9 mouse cellular contexts compared by ENCODE assay signal in genomic region chr10:123091737-123092136, GRCm38 (mm10). TPM values are rescaled to one million over a fixed set of nuclear protein-coding genes. Genes with fewer than 3 reads are reported as not detected.
A peak's percentile ranks its signal among the peaks of the same experiment; 100 is the strongest.
DNase-seq lines count a peak whose midpoint lies in the region; ATAC-seq and TF ChIP-seq lines count a peak whose summit lies in the region.
"Had no signal": no experiment of that assay in that cellular context is flagged by ENCODE, and none has a peak within 500 bp of the region (broad histone marks: within the 10 kb centered on the region; RNA-seq: fewer than 3 reads in every experiment).

No protein-coding gene starts in this region.

- no peaks in the 10 kb centered on the region for H3K4me1 ChIP-seq in forebrain, embryonic 12.5 days
- no peaks in the 10 kb centered on the region for H3K4me1 ChIP-seq in kidney, embryonic 14.5 days (ENCODE audit: control insufficient read depth, insufficient read depth, low read length)
- H3K4me1 ChIP-seq in lung, adult 2 months (ENCODE audit: control insufficient read depth, insufficient read depth, low read length) = no peaks in the 10 kb centered on the region
- H3K4me1 ChIP-seq: limb, embryonic 12.5 days had no signal

- DNase-seq in gastrocnemius, adult 2 months = peak; percentile 49
- no peak for DNase-seq in gastrocnemius, postnatal 25 days
- DNase-seq in brain, embryonic 14.5 days (ENCODE audit: low read depth) = peak; percentile 81
- DNase-seq in lung, adult 2 months = peak; percentile 40
- peak; percentile 39 for DNase-seq in retina, adult 2 months (ENCODE audit: low read depth, low spot score)

- no peak overlapping the region for H3K4me3 ChIP-seq in gastrocnemius, adult 2 months
- H3K4me3 ChIP-seq in C2C12 (ENCODE audit: insufficient read depth, poor library complexity, severe bottlenecking) = no peak overlapping the region
- no peak overlapping the region for H3K4me3 ChIP-seq in forebrain, embryonic 12.5 days (replicated peaks)
- H3K4me3 ChIP-seq in kidney, embryonic 14.5 days (ENCODE audit: low read length) = no peak overlapping the region
- H3K4me3 ChIP-seq in lung, adult 2 months (replicated peaks; ENCODE audit: extremely low read depth, low read depth, low read length) = no peak overlapping the region
- H3K4me3 ChIP-seq: limb, embryonic 12.5 days had no signal

- H3K27me3 ChIP-seq in C2C12 (ENCODE audit: control insufficient read depth, insufficient read depth, insufficient read length) = no peaks in the 10 kb centered on the region
- H3K27me3 ChIP-seq in forebrain, embryonic 12.5 days = no peaks in the 10 kb centered on the region
- no peaks in the 10 kb centered on the region for H3K27me3 ChIP-seq in kidney, embryonic 14.5 days (ENCODE audit: control insufficient read depth, insufficient read depth, low read length)
- H3K27me3 ChIP-seq: limb, embryonic 12.5 days had no signal

- H3K9ac ChIP-seq in forebrain, embryonic 12.5 days = no peak overlapping the region
- no peak overlapping the region for H3K9ac ChIP-seq in kidney, embryonic 14.5 days (ENCODE audit: low read depth, low read length)
- H3K9ac ChIP-seq: limb, embryonic 12.5 days had no signal

- no peak overlapping the region for H3ac ChIP-seq in C2C12 (ENCODE audit: control insufficient read depth, insufficient read length, low read depth)

- no peaks in the 10 kb centered on the region for H3K36me3 ChIP-seq in C2C12 (ENCODE audit: control insufficient read depth, insufficient read depth)
- no peaks in the 10 kb centered on the region for H3K36me3 ChIP-seq in forebrain, embryonic 12.5 days (replicated peaks)
- H3K36me3 ChIP-seq in kidney, embryonic 14.5 days (ENCODE audit: control insufficient read depth, insufficient read depth, low read length) = no peaks in the 10 kb centered on the region
- H3K36me3 ChIP-seq: limb, embryonic 12.5 days had no signal

- H3K9me3 ChIP-seq in forebrain, embryonic 12.5 days = no peaks in the 10 kb centered on the region
- no peaks in the 10 kb centered on the region for H3K9me3 ChIP-seq in kidney, embryonic 14.5 days (ENCODE audit: control insufficient read depth, low read length)
- H3K9me3 ChIP-seq: limb, embryonic 12.5 days had no signal

- 38% methylated on average over 5 of the region's 5 CpGs for WGBS in forebrain, embryonic 12.5 days
- 30% methylated on average over 5 of the region's 5 CpGs for WGBS in kidney, embryonic 14.5 days
- 26% methylated on average over 5 of the region's 5 CpGs for WGBS in lung, adult 2 months

- peak; percentile 70 for ATAC-seq in forebrain, embryonic 12.5 days (ENCODE audit: low FRiP score)
- ATAC-seq in kidney, embryonic 14.5 days (ENCODE audit: low FRiP score, low TSS enrichment) = peak; percentile 76; the same call in 1 of the 2 replicates

- H3K79me3 ChIP-seq in C2C12 (ENCODE audit: low read depth) = no peaks in the 10 kb centered on the region

- TF ChIP-seq CTCF in gastrocnemius, adult 2 months (IDR thresholded peaks at IDR 0.05) = peak; percentile 73
- TF ChIP-seq CTCF in C2C12 (IDR thresholded peaks at IDR 0.05; ENCODE audit: control insufficient read depth, insufficient read depth, insufficient read length) = peak; percentile 20
- TF ChIP-seq CTCF in brain, embryonic 14.5 days (IDR thresholded peaks at IDR 0.05; ENCODE audit: borderline replicate concordance, extremely low read depth, insufficient read depth, insufficient read length) = peak; percentile 73; the same call in 1 of the 2 replicates
- TF ChIP-seq CTCF in lung, adult 2 months (IDR thresholded peaks at IDR 0.05; ENCODE audit: insufficient read depth, low read length) = peak; percentile 43

- no peak overlapping the region for H3K4me2 ChIP-seq in forebrain, embryonic 12.5 days
- H3K4me2 ChIP-seq in kidney, embryonic 14.5 days (replicated peaks; ENCODE audit: low read depth, low read length) = no peak overlapping the region
- H3K4me2 ChIP-seq: limb, embryonic 12.5 days had no signal

- intact Hi-C loops in gastrocnemius, adult 2 months (cut with DNase I) = loop anchor here (1.0 to 10.0 kb wide), 4 partner anchors 34 to 289 kb away; no protein-coding TSS in a partner anchor

- no peaks in the 10 kb centered on the region for H3K79me2 ChIP-seq in C2C12 (ENCODE audit: control insufficient read depth, insufficient read depth)

- TF ChIP-seq POLR2A in brain, embryonic 14.5 days (IDR thresholded peaks at IDR 0.05; ENCODE audit: borderline replicate concordance, extremely low read depth, insufficient read depth, insufficient read length, poor library complexity, severe bottlenecking) = no peak
- TF ChIP-seq POLR2A in lung, adult 2 months (IDR thresholded peaks at IDR 0.05; ENCODE audit: borderline replicate concordance, extremely low read depth, low read depth, low read length) = no peak

- no peak overlapping the region for H3K27ac ChIP-seq in gastrocnemius, adult 2 months
- no peak overlapping the region for H3K27ac ChIP-seq in forebrain, embryonic 12.5 days
- H3K27ac ChIP-seq in kidney, embryonic 14.5 days (ENCODE audit: low read depth, low read length) = no peak overlapping the region
- H3K27ac ChIP-seq: limb, embryonic 12.5 days had no signal

TF ChIP-seq in C2C12, 6 proteins besides CTCF, POLR2A, EP300 and RAD21:
- no peak for TF ChIP-seq MYOD1 (IDR thresholded peaks at IDR 0.05; ENCODE audit: control insufficient read depth, insufficient read length, low read depth)
- no peak for TF ChIP-seq MYOG (IDR thresholded peaks at IDR 0.05; ENCODE audit: control insufficient read depth, extremely low read depth, insufficient read length)
- no peak for TF ChIP-seq USF1 (IDR thresholded peaks at IDR 0.05; ENCODE audit: low read depth)
- TF ChIP-seq MAX (IDR thresholded peaks at IDR 0.05) = no peak
- no peak for TF ChIP-seq CEBPB (IDR thresholded peaks at IDR 0.05; ENCODE audit: low read depth)
- TF ChIP-seq FOSL1 (IDR thresholded peaks at IDR 0.05; ENCODE audit: insufficient read depth, low read length, poor library complexity, severe bottlenecking) = no peak

RNA-seq across cellular contexts. Expression of gene Mon2, which starts 15.4 kb away (rescaled TPM):
- total RNA-seq in gastrocnemius, adult 2 months (2021) = 10 to 100 TPM; 36.9 to 50.9 TPM
- 10 to 100 TPM; 29.3 to 33.6 TPM for total RNA-seq in gastrocnemius, postnatal 25 days (2021)
- polyA plus RNA-seq in C2C12 (2012; fragmentation: generic; extraction: Trizol) = 27.4 TPM
- 53.6 and 55.9 TPM in 2 replicates for polyA plus RNA-seq in brain, embryonic 14.5 days (2012; rRNA removed)
- polyA plus RNA-seq in forebrain, embryonic 12.5 days (2016; fragmentation: Nextera tagmentation; extraction: Ambion mirVana) = 39.1 and 41.8 TPM in 2 replicates
- 28.6 and 40.8 TPM in 2 replicates for polyA plus RNA-seq in kidney, embryonic 14.5 days (2014; fragmentation: Nextera tagmentation; extraction: Ambion mirVana)
- polyA plus RNA-seq in lung, adult 2 months (2012; rRNA removed) = 47.3 and 69.0 TPM in 2 replicates

Comparison
In these comparisons a context has a peak if more than half of its experiments do, and no peak if none do; other contexts are left out.
1. CTCF ChIP-seq: peak in every context shown above with its lines; median percentile 73 in gastrocnemius, adult 2 months; 73 in brain, embryonic 14.5 days; 43 in lung, adult 2 months; 20 in C2C12.